Mouse (Mus musculus) kidney, postnatal 0 days (tissue): Measurements from ENCODE around the gene Them5. TPM values are rescaled to one million over a fixed set of nuclear protein-coding genes. Genes with fewer than 3 reads are reported as not detected.

Experiments
- ATAC-seq: fragments of 200-750 bp; cut with Nextera tagmentation; replicated peaks from 2 replicates; pipeline ENCODE4 v1.8.0; 2017; ENCODE audit warnings: low read depth, moderate number of reproducible peaks, moderate TSS enrichment, moderate library complexity; ENCODE audit not compliant: low FRiP score
- DNase-seq: peaks from one replicate; pipeline ENCODE4 v3.0.0-alpha.2; 2016; ENCODE audit warnings: low spot score
- H3K27ac ChIP-seq: fragments of 300-500 bp; sonication (generic); 2 replicates; pipeline ENCODE4 v1.5.1; 2014; ENCODE audit warnings: mild to moderate bottlenecking
- H3K27me3 ChIP-seq: fragments of 300-500 bp; sonication (generic); 2 replicates; pipeline ENCODE4 v1.6.1; 2014; ENCODE audit warnings: low read length, mixed read lengths; ENCODE audit not compliant: insufficient read depth
- H3K36me3 ChIP-seq: fragments of 300-500 bp; sonication (generic); 2 replicates; pipeline ENCODE4 v1.6.1; 2014; ENCODE audit warnings: low read length, mixed read lengths; ENCODE audit not compliant: insufficient read depth
- H3K4me1 ChIP-seq: fragments of 300-500 bp; sonication (generic); replicated peaks from 2 replicates; pipeline ENCODE4 v1.6.1; 2014; ENCODE audit warnings: antibody characterized with exemption, low read length, mixed read lengths; ENCODE audit not compliant: insufficient read depth
- H3K4me2 ChIP-seq: fragments of 300-500 bp; sonication (generic); 2 replicates; pipeline ENCODE4 v1.6.1; 2014; ENCODE audit warnings: mild to moderate bottlenecking, low read length, moderate library complexity, mixed read lengths
- H3K4me3 ChIP-seq: fragments of 300-500 bp; sonication (generic); replicated peaks from 2 replicates; pipeline ENCODE4 v1.5.1; 2014; ENCODE audit warnings: low read depth, low read length
- H3K9ac ChIP-seq: fragments of 300-500 bp; sonication (generic); 2 replicates; pipeline ENCODE4 v1.6.1; 2014; ENCODE audit warnings: low read depth, low read length
- H3K9me3 ChIP-seq: fragments of 300-500 bp; sonication (generic); replicated peaks from 2 replicates; pipeline ENCODE4 v1.6.1; 2016; ENCODE audit warnings: low read length, inconsistent platforms, mixed read lengths
- CTCF ChIP-seq: IDR thresholded peaks from 2 replicates; pipeline ENCODE4 v1.5.1; 2016; ENCODE audit warnings: antibody characterized with exemption, low read depth, mild to moderate bottlenecking, moderate library complexity
- WGBS: fragments of 180-500 bp; shearing (Covaris S2); extraction: QIAGEN DNeasy Blood & Tissue Kit; methylation state at CpG from one replicate; pipeline ENCODE4 v1.1.7; 2014; 5-methylcytosine and 5-hydroxymethylcytosine counted together
- polyA plus RNA-seq: library from polyadenylated mRNA; unstranded; fragments of >200 nt; fragmentation: Nextera tagmentation; extraction: Ambion mirVana; gene quantifications from 2 replicates; pipeline ENCODE4 v1.2.1, GENCODE M21; 2015

The Them5 gene
- polyA plus RNA-seq, 1 experiment from 2014 or later = 0.09 TPM

- ATAC-seq (no peak), DNase-seq (no peak)
- Histone ChIP-seq H3K27me3 (no peaks in the 10 kb centered on the region), H3K4me2 (no peak overlapping the region), H3K4me3 (no peak overlapping the region), H3K9ac (no peak overlapping the region), H3K27ac (no peak overlapping the region), H3K36me3 (no peaks in the 10 kb centered on the region), H3K9me3 (no peaks in the 10 kb centered on the region), H3K4me1 (no peaks in the 10 kb centered on the region)
- 81% methylated on average over 5 of the region's 5 CpGs for WGBS
- no peak for TF ChIP-seq CTCF
These were observed 49.1 kb downstream of the Them5 start for GRCm38 (mm10) chr3:94391001-94391400.

- no peak overlapping the region for H3K4me3 ChIP-seq
- H3K36me3 ChIP-seq = no peaks in the 10 kb centered on the region
- 80% methylated on average over 2 of the region's 2 CpGs for WGBS
- no peaks in the 10 kb centered on the region for H3K9me3 ChIP-seq
- no peak overlapping the region for H3K27ac ChIP-seq
- TF ChIP-seq CTCF = no peak
- DNase-seq (no peak), ATAC-seq (no peak)
- H3K4me1 ChIP-seq = no peaks in the 10 kb centered on the region
- H3K27me3 ChIP-seq = no peaks in the 10 kb centered on the region
- no peak overlapping the region for H3K4me2 ChIP-seq
- H3K9ac ChIP-seq = no peak overlapping the region
These were observed 50.2 kb downstream of the Them5 start for GRCm38 (mm10) chr3:94392128-94392527.

GRCm38 (mm10) chr3:94393049-94393448 is 51.1 kb downstream of the Them5 start:
- no peak overlapping the region for H3K27ac ChIP-seq
- H3K4me2 ChIP-seq = no peak overlapping the region
- H3K36me3 ChIP-seq = no peaks in the 10 kb centered on the region
- H3K4me3 ChIP-seq = no peak overlapping the region
- no peak for TF ChIP-seq CTCF
- ATAC-seq (no peak), DNase-seq (no peak)
- H3K4me1 ChIP-seq = no peaks in the 10 kb centered on the region
- H3K27me3 ChIP-seq = no peaks in the 10 kb centered on the region
- no peak overlapping the region for H3K9ac ChIP-seq
- 61% methylated on average over 4 of the region's 4 CpGs for WGBS
- no peaks in the 10 kb centered on the region for H3K9me3 ChIP-seq

- Histone ChIP-seq H3K9me3 (no peaks in the 10 kb centered on the region), H3K4me1 (no peaks in the 10 kb centered on the region), H3K27ac (no peak overlapping the region), H3K27me3 (no peaks in the 10 kb centered on the region), H3K9ac (no peak overlapping the region), H3K4me3 (no peak overlapping the region), H3K4me2 (no peak overlapping the region), H3K36me3 (no peaks in the 10 kb centered on the region)
- ATAC-seq (no peak), DNase-seq (no peak)
- 77% methylated on average over 1 of the region's 1 CpGs for WGBS
- no peak for TF ChIP-seq CTCF
These were observed 54.4 kb downstream of the Them5 start for GRCm38 (mm10) chr3:94396336-94396735.

- no peak for TF ChIP-seq CTCF
- Histone ChIP-seq H3K4me1 (no peaks in the 10 kb centered on the region), H3K9ac (no peak overlapping the region), H3K27me3 (no peaks in the 10 kb centered on the region), H3K9me3 (no peaks in the 10 kb centered on the region), H3K36me3 (no peaks in the 10 kb centered on the region), H3K4me2 (no peak overlapping the region), H3K27ac (no peak overlapping the region), H3K4me3 (no peak overlapping the region)
- ATAC-seq = no peak
- 78% methylated on average over 4 of the region's 4 CpGs for WGBS
- no peak for DNase-seq
These were observed 55.0 kb downstream of the Them5 start for GRCm38 (mm10) chr3:94396851-94397250.

Other genes starting within 250 kb of the Them5 start
- gene Gm10696, start 163.9 kb upstream of the Them5 start, polyA plus RNA-seq = not detected in 2 replicates
- gene Gm5286, start 145.4 kb upstream of the Them5 start, polyA plus RNA-seq = not detected in 2 replicates
- not detected in 2 replicates for gene Gm4778, start 78.1 kb upstream of the Them5 start, polyA plus RNA-seq
- gene Them4, start 32.0 kb upstream of the Them5 start, polyA plus RNA-seq = 20.2 and 21.5 TPM in 2 replicates
- gene C2cd4d, start 20.3 kb downstream of the Them5 start, polyA plus RNA-seq = 0.50 and 0.75 TPM in 2 replicates
- gene Rorc, start 30.7 kb downstream of the Them5 start, polyA plus RNA-seq = 14.4 and 16.4 TPM in 2 replicates
- 0.32 and 0.47 TPM in 2 replicates for gene Lingo4, start 56.4 kb downstream of the Them5 start, polyA plus RNA-seq
- 11.1 and 12.8 TPM in 2 replicates for gene Tdrkh, start 71.2 kb downstream of the Them5 start, polyA plus RNA-seq
- 52.7 and 57.1 TPM in 2 replicates for gene Mrpl9, start 101.2 kb downstream of the Them5 start, polyA plus RNA-seq
- gene Oaz3, start 101.8 kb downstream of the Them5 start, polyA plus RNA-seq = 0.13 and 0.24 TPM in 2 replicates
- 0.39 and 0.50 TPM in 2 replicates for gene Celf3, start 136.2 kb downstream of the Them5 start, polyA plus RNA-seq
- gene Riiad1, start 138.2 kb downstream of the Them5 start, polyA plus RNA-seq = 2.0 TPM in 2 replicates
- gene Snx27, start 240.6 kb downstream of the Them5 start, polyA plus RNA-seq = 33.4 and 39.1 TPM in 2 replicates